Mouse (Mus musculus) limb, embryonic 11.5 days (tissue): ENCODE measurements around the gene Slc1a6. TPM values are rescaled to one million over a fixed set of nuclear protein-coding genes. Genes with fewer than 3 reads are reported as not detected.

Experiments
- ATAC-seq: fragments of 200-750 bp; cut with Nextera tagmentation; 2 replicates; pipeline ENCODE4 v1.8.0; 2017; ENCODE audit warnings: low read depth; ENCODE audit not compliant: insufficient number of reproducible peaks, low FRiP score, low TSS enrichment
- DNase-seq: peaks from one replicate; pipeline ENCODE4 v3.0.0-alpha.2; 2015; ENCODE audit warnings: low spot score
- H3K27ac ChIP-seq: fragments of 300-500 bp; sonication (generic); replicated peaks from 2 replicates; pipeline ENCODE4 v1.5.1; 2014; ENCODE audit warnings: low read depth, mild to moderate bottlenecking, low read length
- H3K27me3 ChIP-seq: fragments of 300-500 bp; sonication (generic); 2 replicates; pipeline ENCODE4 v1.6.1; 2014; ENCODE audit warnings: mild to moderate bottlenecking, low read length, mixed read lengths; ENCODE audit not compliant: control insufficient read depth, insufficient read depth
- H3K36me3 ChIP-seq: fragments of 300-500 bp; sonication (generic); 2 replicates; pipeline ENCODE4 v1.6.1; 2014; ENCODE audit warnings: mild to moderate bottlenecking, low read length, moderate library complexity, mixed read lengths; ENCODE audit not compliant: control insufficient read depth, insufficient read depth
- H3K4me1 ChIP-seq: fragments of 300-500 bp; sonication (generic); 2 replicates; pipeline ENCODE4 v1.6.1; 2014; ENCODE audit warnings: low read length, mixed read lengths; ENCODE audit not compliant: control insufficient read depth, insufficient read depth
- H3K4me2 ChIP-seq: fragments of 300-500 bp; sonication (generic); 2 replicates; pipeline ENCODE4 v1.6.1; 2014; ENCODE audit warnings: low read depth, mild to moderate bottlenecking, moderate library complexity; ENCODE audit not compliant: severe bottlenecking
- H3K4me3 ChIP-seq: fragments of 300-500 bp; sonication (generic); 2 replicates; pipeline ENCODE4 v1.5.1; 2014; ENCODE audit warnings: low read depth, low read length
- H3K9ac ChIP-seq: fragments of 300-500 bp; sonication (generic); 2 replicates; pipeline ENCODE4 v1.6.1; 2014; ENCODE audit warnings: mild to moderate bottlenecking, low read length
- H3K9me3 ChIP-seq: fragments of 300-500 bp; sonication (generic); 2 replicates; pipeline ENCODE4 v1.6.1; 2016; ENCODE audit warnings: low read length; ENCODE audit not compliant: control insufficient read depth
- WGBS: fragments of 180-500 bp; shearing (Covaris S2); extraction: QIAGEN DNeasy Blood & Tissue Kit; methylation state at CpG from one replicate; pipeline ENCODE4 v1.1.7; 2014; 5-methylcytosine and 5-hydroxymethylcytosine counted together
- polyA plus RNA-seq: library from polyadenylated mRNA; unstranded; fragments of >200 nt; fragmentation: Nextera tagmentation; extraction: Ambion mirVana; gene quantifications from 2 replicates; pipeline ENCODE4 v1.2.1, GENCODE M21; 2014

Slc1a6 gene
- polyA plus RNA-seq, 1 experiment from 2014 or later, result 1.1 TPM

GRCm38 (mm10) chr10:78752452-78753191 is 27.7 kb upstream of the Slc1a6 start, which contains the start of gene Ccdc105:
Ccdc105 (minus strand) TSS chr10:78753065.
- no peaks in the 10 kb centered on the region for H3K27me3 ChIP-seq
- 1% methylated on average over 61 of the region's 61 CpGs for WGBS
- peak within 1 kb of the TSS; percentile 83 for H3K4me2 ChIP-seq
- ATAC-seq (peak; percentile 92), DNase-seq (peak; percentile 88)
- H3K36me3 ChIP-seq, result no peaks in the 10 kb centered on the region
- H3K9ac ChIP-seq, result peak within 1 kb of the TSS; percentile 64
- peaks cover under 1% of the 10 kb centered on the region; the same call in 1 of the 2 replicates for H3K4me1 ChIP-seq
- H3K9me3 ChIP-seq, result no peaks in the 10 kb centered on the region
- peak within 1 kb of the TSS; percentile 48 for H3K4me3 ChIP-seq
- 0 out of 2 replicates have a peak within 1 kb of the TSS, but pooled peaks have one; percentile 10 for H3K27ac ChIP-seq

DNA sequence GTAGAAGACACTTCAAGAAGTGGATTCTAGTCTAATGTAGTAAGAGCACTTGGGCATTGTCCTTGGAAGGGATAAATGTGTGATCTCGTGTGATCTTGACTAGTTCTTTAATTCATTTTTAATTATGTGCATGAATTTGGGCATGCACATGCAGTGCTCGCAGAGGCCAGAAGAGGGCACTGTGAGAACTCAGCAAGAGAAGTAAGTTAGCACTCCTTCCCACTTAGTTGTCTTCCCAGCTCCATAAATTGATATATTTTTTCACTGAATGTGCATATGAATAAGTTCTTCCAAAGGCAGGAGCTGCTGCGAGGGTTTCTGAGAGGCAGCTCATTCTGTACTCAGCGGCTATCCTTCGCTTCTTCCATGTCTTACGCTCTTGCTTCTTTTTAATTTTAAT is 24.3 kb upstream of the Slc1a6 start:
- 42% methylated on average over 6 of the region's 6 CpGs for WGBS
- H3K4me2 ChIP-seq, result no peak overlapping the region
- peak; percentile 82 for DNase-seq
- H3K4me3 ChIP-seq, result no peak overlapping the region
- no peak for ATAC-seq
- H3K9me3 ChIP-seq, result no peaks in the 10 kb centered on the region
- H3K27me3 ChIP-seq, result no peaks in the 10 kb centered on the region
- no peaks in the 10 kb centered on the region for H3K36me3 ChIP-seq
- H3K9ac ChIP-seq, result no peak overlapping the region
- H3K4me1 ChIP-seq, result no peaks in the 10 kb centered on the region
- no peak overlapping the region for H3K27ac ChIP-seq

DNA sequence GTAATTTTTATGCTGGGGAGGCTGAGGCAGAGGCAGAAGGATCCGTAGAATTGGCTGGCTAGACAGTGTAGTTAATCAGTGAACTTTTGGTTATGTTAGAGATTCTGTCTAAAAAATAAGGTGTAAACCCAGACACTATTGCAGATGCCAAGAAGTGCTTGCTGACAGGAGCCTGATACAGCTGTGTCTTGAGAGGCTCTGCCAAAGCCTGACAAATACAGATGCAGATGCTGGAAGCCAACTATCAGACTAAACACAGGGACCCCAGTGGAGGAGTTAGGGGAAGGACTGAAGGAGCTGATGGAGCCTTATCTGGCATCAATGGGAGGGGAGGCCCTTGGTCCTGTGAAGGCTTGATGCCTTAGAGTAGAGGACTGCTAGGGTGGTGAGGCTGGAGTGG is 14.7 kb upstream of the Slc1a6 start:
- ATAC-seq, result no peak

GRCm38 (mm10) chr10:78775830-78776229 is 4.5 kb upstream of the Slc1a6 start:
- Histone ChIP-seq H3K27me3 (0 out of 2 replicates have a peak, but pooled peaks cover 2% of the 10 kb centered on the region), H3K4me3 (no peak overlapping the region), H3K9me3 (no peaks in the 10 kb centered on the region), H3K9ac (no peak overlapping the region), H3K4me1 (no peaks in the 10 kb centered on the region), H3K4me2 (no peak overlapping the region), H3K36me3 (no peaks in the 10 kb centered on the region), H3K27ac (no peak overlapping the region)
- WGBS, result 30% methylated on average over 4 of the region's 4 CpGs
- ATAC-seq (no peak), DNase-seq (no peak)

More for the DNA sequence above, 14.7 kb upstream of the Slc1a6 start:
- no peak overlapping the region for H3K27ac ChIP-seq
- no peaks in the 10 kb centered on the region for H3K4me1 ChIP-seq
- H3K4me3 ChIP-seq, result no peak overlapping the region
- H3K4me2 ChIP-seq, result no peak overlapping the region
- H3K27me3 ChIP-seq, result no peaks in the 10 kb centered on the region
- H3K9me3 ChIP-seq, result no peaks in the 10 kb centered on the region
- no peak overlapping the region for H3K9ac ChIP-seq
- WGBS, result 86% methylated on average over 1 of the region's 1 CpGs
- no peaks in the 10 kb centered on the region for H3K36me3 ChIP-seq
- no peak for DNase-seq

GRCm38 (mm10) chr10:78779527-78779926 is 769 bp upstream of the Slc1a6 start:
- DNase-seq, result no peak
- Histone ChIP-seq H3K27me3 (0 out of 2 replicates have a peak, but pooled peaks cover 2% of the 10 kb centered on the region), H3K36me3 (no peaks in the 10 kb centered on the region), H3K27ac (no peak overlapping the region), H3K4me2 (peak overlapping the region; percentile 99), H3K4me3 (peak overlapping the region; percentile 56; the same call in 1 of the 2 replicates), H3K9ac (no peak overlapping the region), H3K9me3 (no peaks in the 10 kb centered on the region), H3K4me1 (no peaks in the 10 kb centered on the region)
- WGBS, result 64% methylated on average over 9 of the region's 9 CpGs
- no peak for ATAC-seq

GRCm38 (mm10) chr10:78787566-78788087 is 7.3 kb downstream of the Slc1a6 start:
- peak overlapping the region; percentile 37 for H3K4me3 ChIP-seq
- H3K27me3 ChIP-seq, result no peaks in the 10 kb centered on the region
- H3K4me2 ChIP-seq, result peak overlapping the region; percentile 66
- no peaks in the 10 kb centered on the region for H3K4me1 ChIP-seq
- H3K36me3 ChIP-seq, result no peaks in the 10 kb centered on the region
- no peak overlapping the region for H3K27ac ChIP-seq
- peak; percentile 95 for ATAC-seq
- DNase-seq, result peak; percentile 80
- H3K9me3 ChIP-seq, result no peaks in the 10 kb centered on the region
- 8% methylated on average over 22 of the region's 22 CpGs for WGBS
- peak overlapping the region; percentile 66 for H3K9ac ChIP-seq

- Histone ChIP-seq H3K4me1 (no peaks in the 10 kb centered on the region), H3K4me2 (no peak overlapping the region), H3K9me3 (no peaks in the 10 kb centered on the region), H3K36me3 (no peaks in the 10 kb centered on the region), H3K4me3 (no peak overlapping the region), H3K27me3 (no peaks in the 10 kb centered on the region), H3K27ac (no peak overlapping the region), H3K9ac (no peak overlapping the region)
- DNase-seq, result no peak
- ATAC-seq, result no peak
- WGBS, result 62% methylated on average over 1 of the region's 1 CpGs
Observed at GRCm38 (mm10) chr10:78790561-78790960, 10.3 kb downstream of the Slc1a6 start.

- Histone ChIP-seq H3K4me1 (no peaks in the 10 kb centered on the region), H3K27ac (no peak overlapping the region), H3K9me3 (no peaks in the 10 kb centered on the region), H3K4me3 (no peak overlapping the region), H3K9ac (no peak overlapping the region), H3K27me3 (no peaks in the 10 kb centered on the region), H3K36me3 (no peaks in the 10 kb centered on the region), H3K4me2 (no peak overlapping the region)
- WGBS, result 83% methylated on average over 2 of the region's 2 CpGs
- no peak for DNase-seq
- ATAC-seq, result no peak
Observed at GRCm38 (mm10) chr10:78801449-78801848, 21.2 kb downstream of the Slc1a6 start.
